Mouse (Mus musculus): ENCODE data around the gene Psmd2. TPM values are rescaled to one million over a fixed set of nuclear protein-coding genes. Genes with fewer than 3 reads are reported as not detected.

Psmd2 gene
- polyA plus RNA-seq, 1 experiment from 2014 or later = 291 TPM

- 4% methylated on average over 14 of the region's 14 CpGs for WGBS
- DNase-seq (ENCODE audit: low spot score) (peak; percentile 72), ATAC-seq (replicated peaks; ENCODE audit: low FRiP score, low TSS enrichment, low read depth) (0 out of 2 replicates have a peak, but pooled peaks have one; percentile 16)
- Histone ChIP-seq H3K9me3 (ENCODE audit: control insufficient read depth, low read length) (no peaks in the 10 kb centered on the region), H3K4me2 (ENCODE audit: low read length) (peak overlapping the region; percentile 67), H3K36me3 (ENCODE audit: control insufficient read depth, insufficient read depth, low read length) (peaks cover 41% of the 10 kb centered on the region), H3K4me1 (replicated peaks; ENCODE audit: control insufficient read depth, insufficient read depth, low read length) (peaks cover 12% of the 10 kb centered on the region), H3K4me3 (ENCODE audit: low read depth, low read length) (peak overlapping the region; percentile 79), H3K27ac (ENCODE audit: low read depth) (peak overlapping the region; percentile 92), H3K27me3 (replicated peaks; ENCODE audit: control insufficient read depth, insufficient read depth, low read length) (no peaks in the 10 kb centered on the region), H3K9ac (ENCODE audit: low read length) (peak overlapping the region; percentile 91)
Measured at GRCm38 (mm10) chr16:20673706-20674303, 22.4 kb downstream of the Psmd2 start.

GRCm38 (mm10) chr16:20675213-20675612, 23.8 kb downstream of the Psmd2 start:
- Histone ChIP-seq H3K4me2 (ENCODE audit: low read length) (no peak overlapping the region), H3K4me1 (replicated peaks; ENCODE audit: control insufficient read depth, insufficient read depth, low read length) (peaks cover 12% of the 10 kb centered on the region), H3K9me3 (ENCODE audit: control insufficient read depth, low read length) (no peaks in the 10 kb centered on the region), H3K27me3 (replicated peaks; ENCODE audit: control insufficient read depth, insufficient read depth, low read length) (no peaks in the 10 kb centered on the region), H3K36me3 (ENCODE audit: control insufficient read depth, insufficient read depth, low read length) (peaks cover 55% of the 10 kb centered on the region), H3K9ac (ENCODE audit: low read length) (no peak overlapping the region), H3K27ac (ENCODE audit: low read depth) (no peak overlapping the region), H3K4me3 (ENCODE audit: low read depth, low read length) (no peak overlapping the region)
- DNase-seq (ENCODE audit: low spot score) (no peak), ATAC-seq (replicated peaks; ENCODE audit: low FRiP score, low TSS enrichment, low read depth) (no peak)
- 94% methylated on average over 6 of the region's 6 CpGs for WGBS

GRCm38 (mm10) chr16:20676702-20677101, 25.2 kb downstream of the Psmd2 start:
- DNase-seq (ENCODE audit: low spot score) = no peak
- peaks cover 70% of the 10 kb centered on the region for H3K36me3 ChIP-seq (ENCODE audit: control insufficient read depth, insufficient read depth, low read length)
- H3K4me1 ChIP-seq (replicated peaks; ENCODE audit: control insufficient read depth, insufficient read depth, low read length) = peaks cover 12% of the 10 kb centered on the region

GRCm38 (mm10) chr16:20677380-20677779, 25.9 kb downstream of the Psmd2 start:
- H3K4me1 ChIP-seq (replicated peaks; ENCODE audit: control insufficient read depth, insufficient read depth, low read length) = peaks cover 9% of the 10 kb centered on the region
- H3K27ac ChIP-seq (ENCODE audit: low read depth) = no peak overlapping the region
- H3K4me3 ChIP-seq (ENCODE audit: low read depth, low read length) = no peak overlapping the region
- no peak for DNase-seq (ENCODE audit: low spot score)
- H3K4me2 ChIP-seq (ENCODE audit: low read length) = no peak overlapping the region
- H3K9ac ChIP-seq (ENCODE audit: low read length) = no peak overlapping the region
- ATAC-seq (replicated peaks; ENCODE audit: low FRiP score, low TSS enrichment, low read depth) = no peak
- H3K27me3 ChIP-seq (replicated peaks; ENCODE audit: control insufficient read depth, insufficient read depth, low read length) = no peaks in the 10 kb centered on the region
- peaks cover 76% of the 10 kb centered on the region for H3K36me3 ChIP-seq (ENCODE audit: control insufficient read depth, insufficient read depth, low read length)
- H3K9me3 ChIP-seq (ENCODE audit: control insufficient read depth, low read length) = no peaks in the 10 kb centered on the region
- WGBS = 84% methylated on average over 5 of the region's 5 CpGs

More at GRCm38 (mm10) chr16:20676702-20677101, 25.2 kb downstream of the Psmd2 start:
- ATAC-seq (replicated peaks; ENCODE audit: low FRiP score, low TSS enrichment, low read depth) = no peak
- WGBS = 78% methylated on average over 4 of the region's 4 CpGs
- Histone ChIP-seq H3K4me3 (ENCODE audit: low read depth, low read length) (no peak overlapping the region), H3K27me3 (replicated peaks; ENCODE audit: control insufficient read depth, insufficient read depth, low read length) (no peaks in the 10 kb centered on the region), H3K4me2 (ENCODE audit: low read length) (no peak overlapping the region), H3K27ac (ENCODE audit: low read depth) (no peak overlapping the region), H3K9ac (ENCODE audit: low read length) (no peak overlapping the region), H3K9me3 (ENCODE audit: control insufficient read depth, low read length) (no peaks in the 10 kb centered on the region)

- ATAC-seq (replicated peaks; ENCODE audit: low FRiP score, low TSS enrichment, low read depth) = no peak
- no peak overlapping the region for H3K4me2 ChIP-seq (ENCODE audit: low read length)
- no peak for DNase-seq (ENCODE audit: low spot score)
- H3K27me3 ChIP-seq (replicated peaks; ENCODE audit: control insufficient read depth, insufficient read depth, low read length) = no peaks in the 10 kb centered on the region
- H3K9me3 ChIP-seq (ENCODE audit: control insufficient read depth, low read length) = no peaks in the 10 kb centered on the region
- no peak overlapping the region for H3K27ac ChIP-seq (ENCODE audit: low read depth)
- no peak overlapping the region for H3K4me3 ChIP-seq (ENCODE audit: low read depth, low read length)
- H3K36me3 ChIP-seq (ENCODE audit: control insufficient read depth, insufficient read depth, low read length) = peaks cover 84% of the 10 kb centered on the region
- no peak overlapping the region for H3K9ac ChIP-seq (ENCODE audit: low read length)
- WGBS = 83% methylated on average over 10 of the region's 10 CpGs
- peaks cover 9% of the 10 kb centered on the region for H3K4me1 ChIP-seq (replicated peaks; ENCODE audit: control insufficient read depth, insufficient read depth, low read length)
Measured at GRCm38 (mm10) chr16:20677974-20678675, 26.7 kb downstream of the Psmd2 start.

- Histone ChIP-seq H3K36me3 (ENCODE audit: control insufficient read depth, insufficient read depth, low read length) (peaks cover 62% of the 10 kb centered on the region), H3K27ac (ENCODE audit: low read depth) (no peak overlapping the region), H3K9ac (ENCODE audit: low read length) (no peak overlapping the region), H3K4me2 (ENCODE audit: low read length) (no peak overlapping the region), H3K4me1 (replicated peaks; ENCODE audit: control insufficient read depth, insufficient read depth, low read length) (peaks cover 14% of the 10 kb centered on the region), H3K4me3 (ENCODE audit: low read depth, low read length) (no peak overlapping the region), H3K27me3 (replicated peaks; ENCODE audit: control insufficient read depth, insufficient read depth, low read length) (no peaks in the 10 kb centered on the region), H3K9me3 (ENCODE audit: control insufficient read depth, low read length) (no peaks in the 10 kb centered on the region)
- whole genome bisulfite sequencing = 87% methylated on average over 3 of the region's 3 CpGs
- DNase-seq (ENCODE audit: low spot score) (no peak), ATAC-seq (replicated peaks; ENCODE audit: low FRiP score, low TSS enrichment, low read depth) (no peak)
Measured at GRCm38 (mm10) chr16:20690774-20691173, 39.3 kb downstream of the Psmd2 start.

GRCm38 (mm10) chr16:20691617-20692016, 40.2 kb downstream of the Psmd2 start:
- DNase-seq (ENCODE audit: low spot score) (no peak), ATAC-seq (replicated peaks; ENCODE audit: low FRiP score, low TSS enrichment, low read depth) (no peak)

GRCm38 (mm10) chr16:20692241-20692965, 41.0 kb downstream of the Psmd2 start:
- Histone ChIP-seq H3K27ac (ENCODE audit: low read depth) (0 out of 2 replicates have a peak overlapping the region, but pooled peaks have one; percentile 89), H3K27me3 (replicated peaks; ENCODE audit: control insufficient read depth, insufficient read depth, low read length) (no peaks in the 10 kb centered on the region), H3K4me1 (replicated peaks; ENCODE audit: control insufficient read depth, insufficient read depth, low read length) (peaks cover 15% of the 10 kb centered on the region), H3K36me3 (ENCODE audit: control insufficient read depth, insufficient read depth, low read length) (peaks cover 46% of the 10 kb centered on the region), H3K4me2 (ENCODE audit: low read length) (peak overlapping the region; percentile 75; the same call in 1 of the 2 replicates), H3K4me3 (ENCODE audit: low read depth, low read length) (no peak overlapping the region), H3K9ac (ENCODE audit: low read length) (no peak overlapping the region), H3K9me3 (ENCODE audit: control insufficient read depth, low read length) (no peaks in the 10 kb centered on the region)
- DNase-seq (ENCODE audit: low spot score) (no peak), ATAC-seq (replicated peaks; ENCODE audit: low FRiP score, low TSS enrichment, low read depth) (no peak)
- 50% methylated on average over 16 of the region's 16 CpGs for WGBS

More at GRCm38 (mm10) chr16:20691617-20692016, 40.2 kb downstream of the Psmd2 start:
- no peak overlapping the region for H3K27ac ChIP-seq (ENCODE audit: low read depth)
- H3K4me2 ChIP-seq (ENCODE audit: low read length) = no peak overlapping the region
- H3K9me3 ChIP-seq (ENCODE audit: control insufficient read depth, low read length) = no peaks in the 10 kb centered on the region
- H3K36me3 ChIP-seq (ENCODE audit: control insufficient read depth, insufficient read depth, low read length) = peaks cover 54% of the 10 kb centered on the region
- H3K4me3 ChIP-seq (ENCODE audit: low read depth, low read length) = no peak overlapping the region
- H3K27me3 ChIP-seq (replicated peaks; ENCODE audit: control insufficient read depth, insufficient read depth, low read length) = no peaks in the 10 kb centered on the region
- H3K9ac ChIP-seq (ENCODE audit: low read length) = no peak overlapping the region
- 59% methylated on average over 1 of the region's 1 CpGs for WGBS
- peaks cover 15% of the 10 kb centered on the region for H3K4me1 ChIP-seq (replicated peaks; ENCODE audit: control insufficient read depth, insufficient read depth, low read length)
